Mouse (Mus musculus) embryonic facial prominence, embryonic 11.5 days (tissue): Measurements from ENCODE around the gene Doxl2. TPM values are rescaled to one million over a fixed set of nuclear protein-coding genes. Genes with fewer than 3 reads are reported as not detected.

Experiments used
- ATAC-seq: fragments of 200-750 bp; cut with Nextera tagmentation; replicated peaks from 2 replicates; pipeline ENCODE4 v1.8.0; 2017; ENCODE audit warnings: low read depth; ENCODE audit not compliant: insufficient number of reproducible peaks, low FRiP score, low TSS enrichment
- DNase-seq: peaks from one replicate; pipeline ENCODE4 v3.0.0-alpha.2; 2015; ENCODE audit warnings: low spot score
- H3K27ac ChIP-seq: fragments of 300-500 bp; sonication (generic); replicated peaks from 2 replicates; pipeline ENCODE4 v1.5.1; 2014; ENCODE audit warnings: mild to moderate bottlenecking, low read depth, low read length, control low read depth
- H3K27me3 ChIP-seq: fragments of 300-500 bp; sonication (generic); 2 replicates; pipeline ENCODE4 v1.6.1; 2014; ENCODE audit warnings: mild to moderate bottlenecking, low read length, moderate library complexity, mixed read lengths; ENCODE audit not compliant: control insufficient read depth, insufficient read depth
- H3K36me3 ChIP-seq: fragments of 300-500 bp; sonication (generic); replicated peaks from 2 replicates; pipeline ENCODE4 v1.6.1; 2014; ENCODE audit warnings: low read depth, mild to moderate bottlenecking, low read length, moderate library complexity, mixed read lengths; ENCODE audit not compliant: control insufficient read depth, insufficient read depth
- H3K4me1 ChIP-seq: fragments of 300-500 bp; sonication (generic); 2 replicates; pipeline ENCODE4 v1.6.1; 2014; ENCODE audit warnings: low read length, mixed read lengths; ENCODE audit not compliant: control insufficient read depth, insufficient read depth
- H3K4me2 ChIP-seq: fragments of 300-500 bp; sonication (generic); 2 replicates; pipeline ENCODE4 v1.6.1; 2014; ENCODE audit warnings: low read depth, mild to moderate bottlenecking, control low read depth, low read length, moderate library complexity
- H3K4me3 ChIP-seq: fragments of 300-500 bp; sonication (generic); 2 replicates; pipeline ENCODE4 v1.5.1; 2014; ENCODE audit warnings: low read depth, low read length, control low read depth
- H3K9ac ChIP-seq: fragments of 300-500 bp; sonication (generic); replicated peaks from 2 replicates; pipeline ENCODE4 v1.6.1; 2014; ENCODE audit warnings: mild to moderate bottlenecking, control low read depth, low read length
- H3K9me3 ChIP-seq: fragments of 300-500 bp; sonication (generic); replicated peaks from 2 replicates; pipeline ENCODE4 v1.6.1; 2016; ENCODE audit warnings: mild to moderate bottlenecking, low read length, inconsistent platforms, mixed read lengths; ENCODE audit not compliant: control insufficient read depth
- WGBS: fragments of 180-500 bp; shearing (Covaris S2); extraction: QIAGEN DNeasy Blood & Tissue Kit; methylation state at CpG from one replicate; pipeline ENCODE4 v1.1.7; 2014; 5-methylcytosine and 5-hydroxymethylcytosine counted together
- polyA plus RNA-seq: library from polyadenylated mRNA; unstranded; fragments of >200 nt; fragmentation: Nextera tagmentation; extraction: Ambion mirVana; gene quantifications from 2 replicates; pipeline ENCODE4 v1.2.1, GENCODE M21; 2014

Gene Doxl2
- polyA plus RNA-seq, 1 experiment from 2014 or later = not detected

DNA sequence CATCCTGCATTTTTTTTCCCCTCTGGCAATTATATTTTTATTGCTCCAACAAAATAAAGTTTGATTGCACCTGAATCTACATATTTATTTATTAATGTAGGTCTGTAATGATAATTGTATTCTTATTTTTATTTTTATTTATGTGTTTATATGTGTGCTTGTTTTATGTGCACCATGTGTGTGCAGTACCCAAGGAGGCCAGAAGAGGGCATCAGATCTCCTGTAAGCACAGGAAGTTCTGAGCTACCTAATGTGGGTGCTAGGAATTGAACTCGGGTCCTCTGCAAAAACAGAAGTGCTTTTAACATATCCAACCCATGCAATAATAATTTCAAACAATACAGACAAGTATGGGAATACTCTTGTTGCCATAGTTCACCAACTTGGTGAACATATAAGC, 34.9 kb downstream of the Doxl2 start:
- Histone ChIP-seq H3K4me2 (no peak overlapping the region), H3K27me3 (no peaks in the 10 kb centered on the region), H3K4me1 (no peaks in the 10 kb centered on the region), H3K9me3 (no peaks in the 10 kb centered on the region), H3K36me3 (no peaks in the 10 kb centered on the region), H3K4me3 (no peak overlapping the region), H3K27ac (no peak overlapping the region), H3K9ac (no peak overlapping the region)
- ATAC-seq (no peak), DNase-seq (no peak)
- 81% methylated on average over 1 of the region's 1 CpGs for WGBS

DNA sequence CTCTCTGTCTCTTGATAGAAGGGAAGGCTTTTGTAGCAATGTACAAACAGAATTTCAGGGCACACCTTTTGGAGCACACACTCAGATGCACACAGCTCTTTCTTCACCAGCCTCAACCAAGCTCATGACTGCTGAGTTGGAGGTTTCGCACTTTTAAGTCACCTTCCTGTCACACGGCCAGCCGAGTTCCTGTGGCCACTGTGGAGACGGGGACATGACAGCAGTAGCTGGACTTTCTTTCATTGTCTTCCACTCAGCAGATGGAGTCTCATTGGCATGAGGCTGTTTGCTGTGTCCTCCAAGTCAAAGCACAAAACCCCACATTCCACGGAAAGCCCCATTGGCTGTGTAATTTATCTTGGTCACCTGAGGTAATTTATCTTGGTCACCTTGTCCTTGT, 36.4 kb downstream of the Doxl2 start:
- no peak overlapping the region for H3K9ac ChIP-seq
- no peak for DNase-seq
- 92% methylated on average over 5 of the region's 5 CpGs for WGBS
- no peaks in the 10 kb centered on the region for H3K36me3 ChIP-seq
- no peak overlapping the region for H3K4me3 ChIP-seq
- ATAC-seq = no peak
- no peak overlapping the region for H3K27ac ChIP-seq
- no peaks in the 10 kb centered on the region for H3K27me3 ChIP-seq
- H3K4me2 ChIP-seq = no peak overlapping the region
- no peaks in the 10 kb centered on the region for H3K4me1 ChIP-seq
- no peaks in the 10 kb centered on the region for H3K9me3 ChIP-seq

DNA sequence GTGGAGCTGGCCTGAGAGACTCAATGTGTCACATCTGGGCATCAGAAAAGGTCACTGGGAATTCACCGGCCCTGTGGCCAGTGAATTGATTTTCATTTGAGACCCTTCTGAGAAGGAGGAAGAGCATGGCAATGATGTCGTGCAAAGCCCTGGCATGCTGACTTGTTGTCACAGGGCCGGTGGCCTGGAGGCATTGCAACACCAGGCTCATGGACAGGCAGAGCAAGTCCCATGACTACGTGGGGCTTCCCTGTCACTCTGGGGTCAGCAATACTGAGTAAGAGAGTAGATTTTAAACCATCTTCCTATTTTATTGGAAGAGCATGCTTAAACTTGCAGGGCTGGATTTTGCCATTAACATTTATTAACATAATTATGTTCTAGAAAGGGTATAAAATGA, 38.3 kb downstream of the Doxl2 start:
- no peak for DNase-seq
- WGBS = 73% methylated on average over 4 of the region's 4 CpGs
- H3K36me3 ChIP-seq = no peaks in the 10 kb centered on the region
- no peaks in the 10 kb centered on the region for H3K27me3 ChIP-seq
- H3K4me3 ChIP-seq = no peak overlapping the region
- no peaks in the 10 kb centered on the region for H3K4me1 ChIP-seq
- H3K9me3 ChIP-seq = no peaks in the 10 kb centered on the region
- ATAC-seq = no peak
- H3K27ac ChIP-seq = no peak overlapping the region
- H3K4me2 ChIP-seq = no peak overlapping the region
- no peak overlapping the region for H3K9ac ChIP-seq

DNA sequence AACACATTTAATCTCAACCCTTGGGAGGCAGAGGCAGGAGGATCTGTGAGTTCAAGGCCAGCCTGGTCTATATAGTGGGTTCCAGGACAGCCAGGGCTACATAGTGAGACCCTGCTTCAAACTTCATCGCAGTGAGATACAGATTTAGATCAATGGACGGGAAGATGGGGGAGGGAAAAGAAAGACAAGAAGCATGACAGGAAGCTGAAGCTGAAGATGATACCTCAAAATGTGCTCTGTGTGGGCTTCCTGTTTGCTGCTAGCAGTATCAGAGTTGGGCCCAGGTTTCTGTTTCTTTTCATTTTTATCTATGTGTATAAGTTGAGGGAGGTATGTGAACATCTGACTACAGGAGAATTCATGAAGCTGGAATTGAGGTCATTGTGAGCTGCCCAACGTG, 38.7 kb downstream of the Doxl2 start:
- ATAC-seq (no peak), DNase-seq (no peak)
- H3K4me1 ChIP-seq = no peaks in the 10 kb centered on the region
- H3K4me3 ChIP-seq = no peak overlapping the region
- H3K27me3 ChIP-seq = no peaks in the 10 kb centered on the region
- H3K4me2 ChIP-seq = no peak overlapping the region
- H3K27ac ChIP-seq = no peak overlapping the region
- no peaks in the 10 kb centered on the region for H3K9me3 ChIP-seq
- WGBS = 75% methylated on average over 3 of the region's 3 CpGs
- no peak overlapping the region for H3K9ac ChIP-seq
- H3K36me3 ChIP-seq = no peaks in the 10 kb centered on the region

DNA sequence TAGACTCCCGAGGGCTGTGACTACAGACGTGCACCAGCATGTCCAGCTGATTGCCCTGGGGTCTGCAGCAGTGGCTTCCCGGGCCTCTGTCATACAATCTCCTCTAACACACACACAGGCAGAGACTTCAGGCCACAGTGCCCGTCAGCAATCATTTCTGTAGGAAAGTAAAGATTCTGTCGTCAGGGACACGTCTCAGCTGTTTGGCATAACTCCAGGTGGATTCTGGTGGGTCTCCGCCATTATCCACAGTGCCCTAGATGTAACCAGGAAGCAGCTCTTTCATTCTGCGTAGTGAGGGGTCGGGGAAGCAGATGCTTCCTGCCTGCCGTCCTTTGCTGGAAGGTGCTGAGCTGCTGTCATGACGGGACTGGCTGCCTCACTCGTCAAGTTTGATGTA, 42.4 kb downstream of the Doxl2 start:
- Histone ChIP-seq H3K4me2 (no peak overlapping the region), H3K9me3 (no peaks in the 10 kb centered on the region), H3K27ac (no peak overlapping the region), H3K27me3 (no peaks in the 10 kb centered on the region), H3K4me3 (no peak overlapping the region), H3K9ac (no peak overlapping the region), H3K4me1 (no peaks in the 10 kb centered on the region), H3K36me3 (no peaks in the 10 kb centered on the region)
- WGBS = 71% methylated on average over 12 of the region's 12 CpGs
- DNase-seq (no peak), ATAC-seq (no peak)

DNA sequence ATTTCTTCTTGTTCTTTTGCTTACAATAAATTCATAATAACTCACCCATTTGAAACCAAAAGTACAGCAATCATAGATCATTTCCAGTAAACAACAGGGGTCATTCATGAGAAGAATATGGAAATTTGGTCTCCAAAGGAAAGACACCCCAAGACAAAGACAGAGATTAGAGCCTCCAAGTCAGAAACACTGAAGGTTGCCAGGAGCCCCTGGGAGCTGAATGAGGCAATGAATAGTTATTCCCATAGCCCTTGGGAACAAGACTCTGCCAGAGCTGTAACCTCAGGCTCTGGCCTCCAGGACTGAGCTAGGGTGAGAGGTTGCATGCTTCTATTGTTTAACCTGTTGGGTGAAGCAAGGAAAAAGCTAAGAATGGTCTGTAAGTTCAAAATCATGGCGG, 44.6 kb downstream of the Doxl2 start:
- no peaks in the 10 kb centered on the region for H3K27me3 ChIP-seq
- H3K4me2 ChIP-seq = no peak overlapping the region
- no peak overlapping the region for H3K9ac ChIP-seq
- H3K27ac ChIP-seq = no peak overlapping the region
- H3K4me3 ChIP-seq = no peak overlapping the region
- ATAC-seq (no peak), DNase-seq (no peak)
- H3K9me3 ChIP-seq = no peaks in the 10 kb centered on the region
- H3K36me3 ChIP-seq = no peaks in the 10 kb centered on the region
- H3K4me1 ChIP-seq = no peaks in the 10 kb centered on the region
- WGBS = 97% methylated on average over 1 of the region's 1 CpGs

DNA sequence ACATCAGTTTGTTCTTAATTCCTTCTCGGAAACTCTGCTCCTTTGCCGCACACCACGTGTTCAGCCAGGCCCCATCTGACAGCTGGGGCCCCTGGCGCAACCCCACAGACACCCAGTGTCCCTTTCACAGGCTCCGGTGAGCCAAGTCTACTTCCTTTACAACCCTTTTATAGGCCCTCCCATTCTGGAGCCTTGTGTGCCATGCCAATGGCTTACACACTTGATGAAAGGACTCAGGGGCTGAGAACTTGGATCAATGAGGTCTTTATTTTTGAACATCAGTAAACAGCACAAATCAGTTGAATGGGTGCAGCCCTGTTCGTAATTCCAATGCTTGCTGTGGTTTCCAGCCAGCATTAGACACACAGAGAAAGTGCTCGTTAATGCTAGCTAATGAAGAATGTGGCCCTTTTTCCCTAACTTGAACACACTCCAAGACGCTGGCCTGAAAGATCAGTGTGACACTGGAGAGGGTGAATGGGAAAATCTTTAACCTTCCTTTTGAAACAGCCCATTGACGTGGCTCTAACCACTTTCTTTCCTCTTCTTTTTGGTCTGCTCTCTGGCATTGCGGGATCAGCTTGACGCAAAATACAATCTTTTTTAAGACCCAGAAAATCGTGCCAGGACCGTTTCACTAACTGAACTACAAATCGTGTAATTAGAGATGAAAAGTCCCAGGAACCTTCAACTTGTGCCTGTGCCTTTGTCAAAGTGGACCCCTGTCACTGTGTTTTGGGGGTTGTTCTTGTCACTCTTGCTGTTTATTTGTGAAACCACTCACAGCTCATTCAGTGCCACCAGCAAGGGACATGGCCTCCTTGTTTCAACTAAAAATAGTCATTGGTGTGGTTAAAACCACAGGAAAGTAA, 46.6 kb downstream of the Doxl2 start:
- H3K36me3 ChIP-seq = no peaks in the 10 kb centered on the region
- H3K9me3 ChIP-seq = no peaks in the 10 kb centered on the region
- no peak overlapping the region for H3K4me3 ChIP-seq
- H3K27ac ChIP-seq = no peak overlapping the region
- no peak for DNase-seq
- H3K4me2 ChIP-seq = no peak overlapping the region
- 70% methylated on average over 14 of the region's 14 CpGs for WGBS
- H3K27me3 ChIP-seq = no peaks in the 10 kb centered on the region
- ATAC-seq = no peak
- H3K4me1 ChIP-seq = no peaks in the 10 kb centered on the region
- H3K9ac ChIP-seq = no peak overlapping the region

DNA sequence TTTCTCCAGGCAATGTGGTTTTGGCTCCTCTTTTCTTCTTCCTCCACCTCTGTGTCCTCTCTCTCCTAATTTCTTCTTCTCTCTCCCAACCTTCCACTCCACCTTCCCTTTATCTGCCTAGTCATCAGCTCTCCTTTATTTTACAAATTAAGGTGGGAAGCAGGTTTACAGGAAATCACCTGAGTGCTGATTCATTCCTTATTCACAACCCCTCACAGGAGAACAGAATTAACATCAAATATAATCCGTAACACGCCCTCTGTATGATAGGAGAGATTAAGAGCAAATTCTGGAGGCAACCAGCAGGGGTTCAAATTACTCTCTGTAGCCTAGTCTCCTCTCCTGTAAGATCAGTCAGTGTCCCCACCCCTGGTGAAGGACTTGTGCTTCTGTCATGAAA, 47.6 kb downstream of the Doxl2 start:
- ATAC-seq = no peak
- H3K27ac ChIP-seq = no peak overlapping the region
- WGBS = 88% methylated on average over 2 of the region's 2 CpGs

More for the DNA sequence above, 47.6 kb downstream of the Doxl2 start:
- no peak for DNase-seq
- Histone ChIP-seq H3K9me3 (no peaks in the 10 kb centered on the region), H3K27me3 (no peaks in the 10 kb centered on the region), H3K4me1 (no peaks in the 10 kb centered on the region), H3K4me3 (no peak overlapping the region), H3K36me3 (no peaks in the 10 kb centered on the region), H3K9ac (no peak overlapping the region), H3K4me2 (no peak overlapping the region)
